Mouse (Mus musculus): ENCODE data around the gene Myl12a.

The Myl12a gene

GRCm38 (mm10) chr17:70988337-70988767 lies 14.3 kb downstream of the Myl12a start:
- no peak for DNase-seq

GRCm38 (mm10) chr17:70986831-70987660 lies 15.6 kb downstream of the Myl12a start:
- no peak for DNase-seq

GRCm38 (mm10) chr17:70986355-70986740 lies 16.3 kb downstream of the Myl12a start:
- DNase-seq = no peak

GRCm38 (mm10) chr17:70985501-70986354 lies 16.9 kb downstream of the Myl12a start:
- DNase-seq = peak; percentile 10

GRCm38 (mm10) chr17:70979345-70980223 lies 23.1 kb downstream of the Myl12a start:
- DNase-seq = no peak

- peak; percentile 21 for DNase-seq
Observed at GRCm38 (mm10) chr17:70977799-70978198, 24.9 kb downstream of the Myl12a start.

GRCm38 (mm10) chr17:70974065-70974464 lies 28.6 kb downstream of the Myl12a start:
- DNase-seq = peak; percentile 38

GRCm38 (mm10) chr17:70973398-70973797 lies 29.3 kb downstream of the Myl12a start:
- peak; percentile 30 for DNase-seq

- DNase-seq = no peak
Observed at GRCm38 (mm10) chr17:70971206-70971605, 31.5 kb downstream of the Myl12a start.

GRCm38 (mm10) chr17:70968606-70969191 lies 34.0 kb downstream of the Myl12a start:
- no peak for DNase-seq

GRCm38 (mm10) chr17:70967646-70968045 lies 35.0 kb downstream of the Myl12a start:
- no peak for DNase-seq

GRCm38 (mm10) chr17:70967191-70967590 lies 35.5 kb downstream of the Myl12a start:
- DNase-seq = no peak

GRCm38 (mm10) chr17:70966126-70966525 lies 36.6 kb downstream of the Myl12a start:
- DNase-seq = no peak

GRCm38 (mm10) chr17:70965281-70965680 lies 37.4 kb downstream of the Myl12a start:
- DNase-seq = no peak

GRCm38 (mm10) chr17:70963546-70963945 lies 39.1 kb downstream of the Myl12a start:
- DNase-seq = peak; percentile 94

GRCm38 (mm10) chr17:70951266-70951665 lies 51.4 kb downstream of the Myl12a start:
- no peak for DNase-seq

GRCm38 (mm10) chr17:70949171-70949570 lies 53.5 kb downstream of the Myl12a start:
- DNase-seq = no peak

- DNase-seq = no peak
Observed at GRCm38 (mm10) chr17:70948721-70949120, 54.0 kb downstream of the Myl12a start.

- DNase-seq = no peak
Observed at GRCm38 (mm10) chr17:70943779-70944178, 58.9 kb downstream of the Myl12a start.
